Mouse (Mus musculus): ENCODE measurements around the gene Batf2. TPM values are rescaled to one million over a fixed set of nuclear protein-coding genes. Genes with fewer than 3 reads are reported as not detected.
"Not testable (repeated sequence)": the region's sequence is repeated elsewhere in the genome, so short reads cannot be mapped to it uniquely, and the experiment has no call there.

Gene Batf2
- total RNA-seq, 2 experiments from 2014 or later = 0.71 TPM; not detected in 1

- intact Hi-C loops (cut with DNase I) = no loop called here
- peak; percentile 96 to 98 for DNase-seq (ENCODE audit: low spot score in 2 of 2)
These were observed 12.9 kb upstream of the Batf2 start, which contains the start of gene Snx15 for GRCm38 (mm10) chr19:6127760-6128341. TSS of gene Snx15 (minus strand) at chr19:6128304.

- intact Hi-C loops (cut with DNase I); DNase-seq (ENCODE audit: low spot score in 2 of 2): not testable (repeated sequence)
These were observed 10.2 kb upstream of the Batf2 start for GRCm38 (mm10) chr19:6130414-6131128.

GRCm38 (mm10) chr19:6132171-6132827 lies 8.5 kb upstream of the Batf2 start:
- no peak for DNase-seq (ENCODE audit: low spot score in 2 of 2)
- intact Hi-C loops (cut with DNase I) = no loop called here

- DNase-seq (ENCODE audit: low spot score in 2 of 2); intact Hi-C loops (cut with DNase I): not testable (repeated sequence)
These were observed 7.6 kb upstream of the Batf2 start for GRCm38 (mm10) chr19:6133197-6133596.

GRCm38 (mm10) chr19:6136397-6136796 lies 4.4 kb upstream of the Batf2 start:
- intact Hi-C loops (cut with DNase I) = no loop called here
- DNase-seq (ENCODE audit: low spot score in 2 of 2) = no peak

GRCm38 (mm10) chr19:6139701-6140100 lies 1.1 kb upstream of the Batf2 start:
- intact Hi-C loops (cut with DNase I) = loop anchor here (5.0 kb wide), 1 partner anchor 193 kb away; the partner anchor contains the start of gene Men1
- no peak for DNase-seq (ENCODE audit: low spot score in 2 of 2)

GRCm38 (mm10) chr19:6140374-6140677 lies 457 bp upstream of the Batf2 start:
- DNase-seq (ENCODE audit: low spot score in 2 of 2) = no peak
- intact Hi-C loops (cut with DNase I) = loop anchor here (5.0 kb wide), 1 partner anchor 192 kb away; the partner anchor contains the start of gene Men1

- intact Hi-C loops (cut with DNase I) = loop anchor here (1.0 to 5.0 kb wide), 2 partner anchors 95 to 191 kb away; partner anchors contain the start of gene Men1
- DNase-seq (ENCODE audit: low spot score in 2 of 2) = peak; percentile 83 to 92
These were observed 589 bp downstream of the Batf2 start, which contains the start of gene Arl2 for GRCm38 (mm10) chr19:6141394-6141749. TSS of gene Arl2 (minus strand) at chr19:6141548.

GRCm38 (mm10) chr19:6144842-6145241 lies 4.1 kb downstream of the Batf2 start:
- intact Hi-C loops (cut with DNase I) = loop anchor here (5.0 kb wide), 1 partner anchor 187 kb away; the partner anchor contains the start of gene Men1
- no peak for DNase-seq (ENCODE audit: low spot score in 2 of 2)

GRCm38 (mm10) chr19:6155174-6155573 lies 14.4 kb downstream of the Batf2 start:
- intact Hi-C loops (cut with DNase I) = no loop called here
- DNase-seq (ENCODE audit: low spot score in 2 of 2) = no peak

GRCm38 (mm10) chr19:6156372-6156771 lies 15.6 kb downstream of the Batf2 start:
- no peak for DNase-seq (ENCODE audit: low spot score in 2 of 2)
- intact Hi-C loops (cut with DNase I) = no loop called here

GRCm38 (mm10) chr19:6157220-6157619 lies 16.4 kb downstream of the Batf2 start:
- peak in 1 of 2 experiments; percentile 30 for DNase-seq (ENCODE audit: low spot score in 2 of 2)
- intact Hi-C loops (cut with DNase I) = no loop called here

- DNase-seq (ENCODE audit: low spot score in 2 of 2) = peak in 1 of 2 experiments; percentile 14
- intact Hi-C loops (cut with DNase I) = no loop called here
These were observed 23.2 kb downstream of the Batf2 start for GRCm38 (mm10) chr19:6163872-6164547.

GRCm38 (mm10) chr19:6166750-6167149 lies 26.0 kb downstream of the Batf2 start:
- no peak for DNase-seq (ENCODE audit: low spot score in 2 of 2)
- intact Hi-C loops (cut with DNase I) = loop anchor here (5.0 kb wide), 1 partner anchor 41 kb away; no protein-coding TSS in a partner anchor

GRCm38 (mm10) chr19:6171215-6171614 lies 30.4 kb downstream of the Batf2 start:
- intact Hi-C loops (cut with DNase I) = no loop called here
- DNase-seq (ENCODE audit: low spot score in 2 of 2) = no peak

GRCm38 (mm10) chr19:6174771-6175170 lies 34.0 kb downstream of the Batf2 start:
- DNase-seq (ENCODE audit: low spot score in 2 of 2) = no peak

GRCm38 (mm10) chr19:6178775-6179174 lies 38.0 kb downstream of the Batf2 start:
- intact Hi-C loops (cut with DNase I) = no loop called here
- no peak for DNase-seq (ENCODE audit: low spot score in 2 of 2)

More at GRCm38 (mm10) chr19:6174771-6175170, 34.0 kb downstream of the Batf2 start:
- intact Hi-C loops (cut with DNase I) = no loop called here

- DNase-seq (ENCODE audit: low spot score in 2 of 2) = no peak
- intact Hi-C loops (cut with DNase I) = no loop called here
These were observed 40.8 kb downstream of the Batf2 start for GRCm38 (mm10) chr19:6181629-6182028.

- DNase-seq (ENCODE audit: low spot score in 2 of 2) = peak in 1 of 2 experiments; percentile 31
- intact Hi-C loops (cut with DNase I) = no loop called here
These were observed 41.8 kb downstream of the Batf2 start for GRCm38 (mm10) chr19:6182534-6182933.

GRCm38 (mm10) chr19:6184131-6184530 lies 43.3 kb downstream of the Batf2 start, which contains the start of gene Majin:
TSS of gene Majin (plus strand) at chr19:6184388.
- intact Hi-C loops (cut with DNase I) = no loop called here
- DNase-seq (ENCODE audit: low spot score in 2 of 2) = no peak

Data from left cerebral cortex, postnatal 25 days (tissue).